Mouse (Mus musculus): ENCODE data around the gene Hgf. TPM values are rescaled to one million over a fixed set of nuclear protein-coding genes. Genes with fewer than 3 reads are reported as not detected.

Gene Hgf
- polyA plus RNA-seq (2017; shearing (Covaris generic)) = 3.5 TPM

DNA sequence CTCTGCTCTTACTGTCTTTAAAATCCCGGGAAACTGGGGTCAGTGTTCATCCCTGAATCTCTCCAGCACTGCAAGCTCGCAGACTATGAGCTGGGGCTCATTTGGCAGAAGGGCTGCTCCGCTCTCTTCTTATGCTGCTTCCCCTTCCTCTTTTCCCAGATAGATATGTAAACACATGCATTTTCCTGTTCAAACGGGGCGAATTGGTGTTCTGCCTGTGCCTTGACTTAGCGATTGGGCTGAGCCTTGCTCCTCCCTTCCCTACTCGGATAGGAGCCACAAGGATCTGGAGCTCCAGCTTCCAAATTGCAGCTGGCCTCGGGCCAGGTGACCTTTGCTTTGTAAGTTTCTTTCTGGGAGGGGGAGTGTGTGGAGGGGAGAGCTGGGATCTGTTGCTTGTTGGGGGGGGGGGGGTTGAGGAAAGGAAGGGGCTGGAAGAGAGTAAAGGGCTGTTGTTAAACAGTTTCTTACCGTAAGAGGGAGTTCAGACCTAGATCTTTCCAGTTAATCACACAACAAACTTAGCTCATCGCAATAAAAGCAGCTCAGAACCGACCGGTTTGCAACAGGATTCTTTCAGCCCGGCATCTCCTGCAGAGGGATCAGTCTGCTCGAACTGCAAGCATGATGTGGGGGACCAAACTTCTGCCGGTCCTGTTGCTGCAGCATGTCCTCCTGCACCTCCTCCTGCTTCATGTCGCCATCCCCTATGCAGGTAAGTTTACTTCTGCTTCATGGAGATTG lies at the start of gene Hgf:
Gene Hgf (plus strand): TSS at position 192 of the 744 bp plus-strand sequence.

Other genes with a start within 250 kb of the Hgf start
- not detected for gene Gm28710, start 238.3 kb downstream of the Hgf start, polyA plus RNA-seq (2017; shearing (Covaris generic))

All from activated CD4-positive, CD25-positive, alpha-beta regulatory T cell, adult 9 weeks (primary cell).